Mouse (Mus musculus): Measurements from ENCODE around the gene Lyrm4. TPM values are rescaled to one million over a fixed set of nuclear protein-coding genes. Genes with fewer than 3 reads are reported as not detected.
A peak's percentile ranks its signal among the peaks of the same experiment; 100 is the strongest.

Lyrm4 gene
- total RNA-seq, 2 experiments from 2014 or later = 5.1 to 10.8 TPM

DNA sequence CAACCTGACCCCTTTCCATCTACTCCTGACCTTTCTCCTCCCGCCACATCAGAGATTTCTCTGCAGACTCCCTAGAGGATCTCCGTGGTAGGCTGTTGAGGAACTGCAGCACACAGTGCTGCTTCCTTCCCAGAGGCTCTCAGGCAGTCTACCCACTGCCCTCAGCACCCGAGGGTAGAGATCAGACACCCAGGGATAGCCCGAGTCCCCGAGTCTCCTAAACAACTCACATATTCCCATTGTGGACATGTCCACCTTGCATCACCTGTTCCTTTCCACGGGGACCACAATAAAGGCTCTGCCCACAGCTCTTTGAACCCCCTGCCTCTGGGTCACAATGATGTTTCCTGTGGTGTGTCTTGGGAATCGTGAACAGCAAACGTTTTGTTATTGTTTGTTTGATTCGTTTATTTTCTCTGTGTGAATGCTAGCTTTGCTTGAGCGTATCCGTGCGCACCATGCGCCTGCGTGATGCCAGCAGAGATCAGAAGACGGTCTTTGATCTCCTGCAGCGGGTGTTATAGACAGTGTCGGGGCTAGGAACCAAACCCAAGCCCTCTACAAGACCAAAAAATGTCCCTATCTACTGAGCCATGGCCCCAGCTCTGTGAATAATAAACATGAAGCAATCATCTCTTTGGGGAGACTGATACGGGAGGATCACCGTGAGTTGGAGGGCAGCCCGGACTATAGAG, 170.5 kb downstream of the Lyrm4 start:
- no peak for ATAC-seq (replicated peaks; ENCODE audit: poor library complexity, severe bottlenecking)

DNA sequence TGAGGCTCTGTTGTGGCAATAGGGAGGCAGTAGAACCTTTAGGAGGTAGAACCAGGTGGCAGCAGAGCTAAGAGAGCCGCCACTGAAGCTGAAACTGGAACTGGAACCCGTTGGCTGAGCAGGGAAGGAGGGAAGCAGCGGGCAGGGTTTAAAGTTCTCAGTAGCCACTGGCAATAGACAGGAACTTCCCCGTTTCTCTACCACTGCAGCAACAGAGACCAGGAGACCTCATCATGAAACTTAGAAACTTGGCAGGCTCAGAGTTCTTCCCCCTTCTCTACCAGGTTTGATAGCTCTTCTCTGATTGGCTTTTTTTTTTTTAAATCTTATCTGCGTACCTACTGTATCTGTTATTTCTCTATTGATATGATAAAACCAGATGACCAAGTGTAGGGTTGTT, 176.4 kb downstream of the Lyrm4 start:
- peak; percentile 87 for ATAC-seq (replicated peaks; ENCODE audit: poor library complexity, severe bottlenecking)

DNA sequence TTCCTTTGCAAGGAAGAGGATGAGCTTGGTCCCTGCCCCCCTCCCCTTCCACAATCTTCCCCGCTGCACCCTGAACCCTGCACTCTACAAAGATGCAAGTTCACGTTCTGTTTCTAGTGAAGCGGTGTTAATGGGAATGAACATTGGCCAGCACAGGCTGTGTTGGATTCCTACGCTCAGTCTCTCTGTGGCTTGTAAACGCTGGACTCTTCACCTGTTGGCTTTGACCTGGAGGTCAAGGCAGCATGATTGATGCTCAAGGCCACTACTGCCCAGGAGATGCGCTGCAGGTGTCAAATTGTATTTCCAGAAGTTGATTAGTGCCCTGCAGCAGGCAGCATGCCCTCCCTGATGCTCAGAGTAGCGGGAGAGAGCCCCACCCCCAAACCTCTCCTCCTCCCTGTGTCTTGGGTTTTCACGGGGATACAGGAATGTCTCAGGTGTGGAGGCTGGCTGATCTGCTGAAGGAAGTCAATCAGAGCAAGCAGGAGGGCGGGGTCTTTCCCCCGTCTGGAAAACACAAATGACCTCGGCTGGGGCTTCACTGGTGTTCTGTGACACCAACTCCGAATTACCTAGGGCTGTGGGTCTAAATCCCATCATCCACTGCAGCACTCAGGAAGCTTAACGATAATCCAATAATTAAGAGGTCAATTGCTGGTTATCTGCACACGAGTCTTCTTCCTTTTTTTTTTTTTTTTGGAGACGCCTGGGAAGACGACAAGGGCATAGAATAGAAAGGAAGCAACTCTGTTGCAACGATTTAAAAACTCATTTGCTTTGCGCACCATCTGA, 177.3 kb downstream of the Lyrm4 start:
- ATAC-seq (replicated peaks; ENCODE audit: poor library complexity, severe bottlenecking) = no peak

DNA sequence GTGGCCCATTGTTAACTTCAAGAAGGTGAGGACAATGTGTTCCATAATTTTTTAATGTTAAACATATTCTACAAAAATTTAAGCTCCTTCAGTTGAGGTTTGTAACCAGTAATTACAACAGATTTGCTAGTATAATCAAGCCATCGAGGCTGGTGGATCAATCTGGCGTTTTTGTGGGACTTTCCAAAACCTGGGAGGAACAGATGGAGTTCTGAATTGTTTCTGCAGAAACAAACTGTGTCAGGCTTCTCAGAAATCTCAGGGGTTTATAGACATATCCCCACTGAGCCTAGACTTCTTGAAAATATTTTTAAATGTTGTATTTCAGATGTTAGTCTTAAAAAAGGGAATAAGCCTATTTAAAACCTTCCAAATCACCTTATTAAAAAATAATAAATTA, 179.3 kb downstream of the Lyrm4 start:
- no peak for ATAC-seq (replicated peaks; ENCODE audit: poor library complexity, severe bottlenecking)

Other genes with a start within 250 kb of the Lyrm4 start
- 22.6 and 33.0 TPM in 2 replicates for gene Rpp40, start 211.2 kb downstream of the Lyrm4 start, total RNA-seq (2014; fragmentation: Nextera tagmentation)
- 20.2 and 21.2 TPM in 2 replicates for gene Rpp40, start 211.2 kb downstream of the Lyrm4 start, total RNA-seq (2017)
- gene Ppp1r3g, start 158.7 kb downstream of the Lyrm4 start, total RNA-seq (2014; fragmentation: Nextera tagmentation) = not detected in 2 replicates
- not detected in 2 replicates for gene Ppp1r3g, start 158.7 kb downstream of the Lyrm4 start, total RNA-seq (2017)
- gene Fars2, start 114 bp downstream of the Lyrm4 start, total RNA-seq (2014; fragmentation: Nextera tagmentation) = 35.2 and 40.0 TPM in 2 replicates
- gene Fars2, start 114 bp downstream of the Lyrm4 start, total RNA-seq (2017) = 57.4 and 64.2 TPM in 2 replicates